Mouse (Mus musculus) testis, adult 2 months (tissue): ENCODE results near the gene St7.

Source experiments
- CTCF ChIP-seq: fragments of 200-500 bp; IDR thresholded peaks from 2 replicates; pipeline ENCODE4 v1.5.1; 2012; ENCODE audit warnings: low read depth, mild to moderate bottlenecking, inconsistent platforms, low read length, moderate library complexity; ENCODE audit not compliant: control insufficient read depth, insufficient read depth, insufficient replicate concordance
- POLR2A ChIP-seq: fragments of 200-500 bp; IDR thresholded peaks from 2 replicates; pipeline ENCODE4 v1.6.1; 2012; ENCODE audit warnings: low read depth, mild to moderate bottlenecking, inconsistent platforms, low read length, moderate library complexity; ENCODE audit not compliant: control insufficient read depth

- TF ChIP-seq POLR2A (no peak), CTCF (no peak)
Measured at GRCm38 (mm10) chr6:17923370-17923769, 230.6 kb downstream of the St7 start.
